Mouse (Mus musculus) cerebellum, adult 9-10 months (tissue): ENCODE data around the gene Nipa1.
"Not testable (repeated sequence)": the region's sequence is repeated elsewhere in the genome, so short reads cannot be mapped to it uniquely, and the experiment has no call there.

Experiments used
- DNase-seq: peaks from one replicate; pipeline ENCODE4 v3.0.0; 2022

Nipa1 gene

GRCm38 (mm10) chr7:56019930-56020253 lies at the start of gene Nipa1:
Nipa1 (minus strand) TSS chr7:56019954.
- no peak for DNase-seq

- no peak for DNase-seq
These were observed 46.9 kb upstream of the Nipa1 start for GRCm38 (mm10) chr7:56066634-56067033.

GRCm38 (mm10) chr7:56066136-56066535 lies 46.4 kb upstream of the Nipa1 start:
- DNase-seq = no peak

GRCm38 (mm10) chr7:56064876-56065275 lies 45.1 kb upstream of the Nipa1 start:
- DNase-seq = no peak

GRCm38 (mm10) chr7:56055338-56055737 lies 35.6 kb upstream of the Nipa1 start:
- DNase-seq = peak; percentile 51

- DNase-seq = no peak
These were observed 33.2 kb upstream of the Nipa1 start for GRCm38 (mm10) chr7:56052996-56053395.

- peak; percentile 65 for DNase-seq
These were observed 30.7 kb upstream of the Nipa1 start for GRCm38 (mm10) chr7:56050487-56050911.

- peak; percentile 99 for DNase-seq
These were observed 30.1 kb upstream of the Nipa1 start, which contains the start of gene Herc2 for GRCm38 (mm10) chr7:56049831-56050321. Herc2 (plus strand) TSS chr7:56050196.

- DNase-seq = no peak
These were observed 27.4 kb upstream of the Nipa1 start for GRCm38 (mm10) chr7:56047178-56047577.

- no peak for DNase-seq
These were observed 24.5 kb upstream of the Nipa1 start for GRCm38 (mm10) chr7:56044267-56044629.

- DNase-seq = no peak
These were observed 24.0 kb upstream of the Nipa1 start for GRCm38 (mm10) chr7:56043577-56044266.

- peak; percentile 78 for DNase-seq
These were observed 22.6 kb upstream of the Nipa1 start for GRCm38 (mm10) chr7:56042353-56042752.

- no peak for DNase-seq
These were observed 3.8 kb upstream of the Nipa1 start for GRCm38 (mm10) chr7:56023586-56023985.

GRCm38 (mm10) chr7:56018972-56019929 lies 503 bp downstream of the Nipa1 start:
- DNase-seq = peak; percentile 67

GRCm38 (mm10) chr7:56018446-56018971 lies 1.2 kb downstream of the Nipa1 start:
- DNase-seq = no peak

GRCm38 (mm10) chr7:56017761-56018160 lies 2.0 kb downstream of the Nipa1 start:
- no peak for DNase-seq

GRCm38 (mm10) chr7:56015837-56016236 lies 3.9 kb downstream of the Nipa1 start:
- no peak for DNase-seq

GRCm38 (mm10) chr7:56015172-56015571 lies 4.6 kb downstream of the Nipa1 start:
- DNase-seq = no peak

GRCm38 (mm10) chr7:56014002-56014702 lies 5.6 kb downstream of the Nipa1 start:
- DNase-seq = not testable (repeated sequence)

GRCm38 (mm10) chr7:56013261-56014001 lies 6.3 kb downstream of the Nipa1 start:
- no peak for DNase-seq

- no peak for DNase-seq
These were observed 8.8 kb downstream of the Nipa1 start for GRCm38 (mm10) chr7:56011018-56011333.

- DNase-seq = no peak
These were observed 9.3 kb downstream of the Nipa1 start for GRCm38 (mm10) chr7:56010318-56011017.
